In the genomic region with DNA sequence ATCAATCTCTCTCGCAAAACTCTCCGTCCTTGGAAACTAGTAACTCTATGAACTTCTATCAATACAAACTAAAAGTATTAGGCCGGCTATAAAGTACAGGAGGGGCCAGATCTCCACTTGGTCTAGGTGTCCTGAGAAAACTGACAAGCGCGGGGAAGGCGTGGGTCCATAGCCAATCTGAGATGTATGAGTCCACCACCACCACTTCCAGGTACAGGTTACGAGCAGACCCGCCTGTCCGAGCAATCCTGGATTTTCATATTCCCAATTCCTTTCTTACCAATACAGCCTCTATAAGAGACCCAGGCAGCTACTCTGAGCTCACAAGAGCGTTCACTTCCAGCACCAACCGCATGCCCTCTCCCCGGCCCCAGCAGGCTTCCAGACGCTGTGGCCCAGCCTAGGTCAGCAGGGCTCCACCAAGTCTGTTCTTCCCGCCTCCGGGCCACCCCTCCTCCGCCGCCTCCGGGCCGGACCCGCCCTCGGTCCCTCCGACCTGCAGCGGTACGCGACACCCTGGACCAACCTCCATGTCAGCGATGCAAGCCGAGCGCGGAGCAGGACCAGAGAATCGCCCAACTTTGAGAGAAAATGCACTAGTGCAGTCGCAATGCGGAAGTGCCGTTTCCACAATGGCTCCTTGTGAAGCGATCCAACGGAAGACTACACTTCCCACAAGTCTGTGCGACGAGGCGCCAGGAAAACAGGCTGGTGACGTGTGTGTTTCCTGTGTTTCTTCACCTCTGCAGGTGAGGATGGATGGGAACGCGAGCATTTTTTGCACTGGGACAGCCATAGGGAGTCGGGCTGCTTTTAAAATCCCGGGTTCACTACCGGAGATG, we compare ENCODE assay signal across 2 mouse cellular contexts.
TF ChIP-seq lines count a peak whose summit lies in the region.

No protein-coding gene starts in this region.

TF ChIP-seq in C2C12, 6 proteins besides CTCF, POLR2A, EP300 and RAD21:
- TF ChIP-seq MAX (IDR thresholded peaks at IDR 0.05): no peak
- TF ChIP-seq CEBPB (IDR thresholded peaks at IDR 0.05; ENCODE audit: low read depth): no peak
- TF ChIP-seq FOSL1 (IDR thresholded peaks at IDR 0.05; ENCODE audit: insufficient read depth, low read length, poor library complexity, severe bottlenecking): no peak
- no peak for TF ChIP-seq USF1 (IDR thresholded peaks at IDR 0.05; ENCODE audit: low read depth)
- TF ChIP-seq MYOG (IDR thresholded peaks at IDR 0.05; ENCODE audit: control insufficient read depth, extremely low read depth, insufficient read length): no peak
- TF ChIP-seq MYOD1 (IDR thresholded peaks at IDR 0.05; ENCODE audit: control insufficient read depth, insufficient read length, low read depth): no peak
TF ChIP-seq in C2C12: peak in this region for 0.

TF ChIP-seq in myocyte, 11 proteins besides CTCF, POLR2A, EP300 and RAD21:
- TF ChIP-seq POLR2AphosphoS2 (IDR thresholded peaks at IDR 0.05; ENCODE audit: insufficient read length, low read depth) (peak; percentile 59), E2F4 (IDR thresholded peaks at IDR 0.05; ENCODE audit: insufficient read depth) (no peak)
